Mouse (Mus musculus): ENCODE results near the gene Olfr571. TPM values are rescaled to one million over a fixed set of nuclear protein-coding genes. Genes with fewer than 3 reads are reported as not detected.

Gene Olfr571
- under 1 TPM in 1 of 4 experiments, not detected in 3; 0.05 TPM for total RNA-seq (2022)

GRCm38 (mm10) chr7:102917032-102917875 lies at the start of gene Olfr571:
Olfr571 (minus strand) TSS chr7:102917536.
- DNase-seq = no peak

DNA sequence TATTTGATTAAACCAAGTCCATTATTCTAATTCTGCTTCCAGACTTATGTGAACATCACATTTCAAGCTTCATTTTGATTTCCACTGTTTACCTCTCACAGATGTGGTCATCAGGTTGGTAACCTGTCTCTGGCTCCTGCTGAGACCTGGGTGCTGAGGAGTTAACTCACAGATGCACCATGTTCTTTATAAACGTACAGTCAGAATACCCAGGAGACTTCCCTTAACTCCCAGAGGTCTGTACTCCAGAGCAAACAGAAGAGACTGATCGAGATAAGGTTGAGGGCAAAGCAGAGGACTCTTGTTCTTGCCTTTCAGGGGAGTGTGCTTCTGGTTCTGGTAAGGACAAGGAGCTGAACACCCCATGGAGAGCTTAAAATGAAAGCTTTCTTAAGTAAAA lies 45.0 kb upstream of the Olfr571 start, which contains the start of gene Olfr576:
Gene Olfr576 (plus strand): TSS at position 301 of the 400 bp plus-strand sequence.
- DNase-seq = no peak

- no peak for DNase-seq
These were observed 41.3 kb upstream of the Olfr571 start, which contains the start of gene Olfr575 for GRCm38 (mm10) chr7:102958593-102958992. Olfr575 (minus strand) TSS chr7:102958775.

DNA sequence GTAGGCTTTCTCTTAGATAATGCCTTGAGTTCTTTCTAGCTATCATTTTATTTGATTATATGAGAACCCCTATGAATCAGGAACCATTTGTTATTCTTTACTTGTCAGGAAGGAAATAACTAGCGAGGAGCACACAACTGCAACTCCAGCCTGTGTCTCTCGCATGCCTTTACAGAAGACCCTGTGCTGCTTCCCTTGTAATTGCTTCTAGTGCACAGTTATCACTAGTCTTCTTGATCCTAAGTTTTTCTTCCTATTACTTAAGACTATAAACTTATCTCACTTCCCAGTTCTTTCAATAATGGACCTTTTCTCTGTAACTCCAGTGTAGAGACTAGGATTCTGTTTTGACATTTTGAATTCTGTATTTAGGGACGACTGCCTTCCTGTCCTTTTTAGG lies 40.8 kb upstream of the Olfr571 start:
- DNase-seq = no peak

- no peak for DNase-seq
These were observed 33.4 kb upstream of the Olfr571 start for GRCm38 (mm10) chr7:102950732-102951131.

DNA sequence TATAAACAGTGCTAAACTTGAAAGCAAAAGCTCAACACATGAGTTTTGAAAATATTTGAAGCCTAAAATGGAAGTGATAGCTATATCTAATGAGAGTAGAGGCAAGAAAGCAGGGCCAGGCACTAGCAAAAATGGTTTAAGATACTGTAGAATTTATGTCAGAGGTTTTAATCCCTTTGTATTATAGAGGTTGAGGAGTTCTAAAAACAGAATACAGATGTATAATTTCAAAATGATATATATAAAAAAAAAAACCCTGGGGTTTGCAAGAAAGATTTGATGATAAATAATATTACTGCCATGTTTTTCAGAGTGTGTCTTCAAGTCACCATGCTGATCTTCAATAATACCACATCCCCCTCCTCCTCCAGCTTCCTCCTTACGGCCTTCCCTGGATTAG lies 30.8 kb upstream of the Olfr571 start, which contains the start of gene Olfr574:
Gene Olfr574 (plus strand): TSS at position 301 of the 400 bp plus-strand sequence.
- DNase-seq = no peak

- no peak for DNase-seq
These were observed 26.1 kb upstream of the Olfr571 start for GRCm38 (mm10) chr7:102943417-102943816.

DNA sequence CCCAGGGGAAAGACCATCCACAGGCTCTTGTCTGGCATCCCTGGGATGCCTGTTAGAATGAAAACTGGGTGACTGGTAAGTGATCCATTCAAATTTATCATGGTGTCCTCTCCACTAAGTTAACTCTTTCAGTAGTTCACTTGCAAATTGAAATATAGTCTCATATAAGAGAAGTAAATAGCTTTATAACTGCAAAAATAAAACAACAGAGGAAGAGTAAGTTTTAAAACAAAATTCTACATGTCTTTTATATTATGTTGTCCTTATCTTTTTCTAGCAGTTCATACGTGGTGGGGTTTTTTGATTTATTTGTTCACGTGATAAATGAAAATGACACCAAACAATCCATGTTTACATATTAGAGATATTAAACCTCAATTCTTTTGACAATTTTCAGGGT lies 25.1 kb upstream of the Olfr571 start, which contains the start of gene Olfr573-ps1:
Gene Olfr573-ps1 (minus strand): TSS at position 101 of the 400 bp plus-strand sequence.
- no peak for DNase-seq

DNA sequence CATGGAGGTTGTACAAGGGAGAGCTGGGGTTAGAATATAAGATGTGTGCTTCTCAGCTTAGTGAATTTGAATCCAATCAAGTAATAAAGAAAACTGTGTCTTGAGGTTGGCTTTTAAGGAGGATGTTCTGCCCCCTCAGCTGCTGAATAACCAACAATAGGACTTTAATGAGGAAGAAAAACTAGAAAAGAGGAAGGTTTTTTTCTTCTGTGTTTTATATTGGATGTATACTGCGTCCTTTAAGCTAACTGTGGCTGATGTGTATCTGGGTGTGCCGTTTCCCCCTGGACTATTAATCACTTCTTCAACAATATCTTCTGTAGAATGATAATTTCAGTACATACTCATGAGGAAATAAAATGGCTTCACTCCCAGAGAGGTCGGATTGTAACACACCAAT lies 9.8 kb upstream of the Olfr571 start:
- DNase-seq = no peak

DNA sequence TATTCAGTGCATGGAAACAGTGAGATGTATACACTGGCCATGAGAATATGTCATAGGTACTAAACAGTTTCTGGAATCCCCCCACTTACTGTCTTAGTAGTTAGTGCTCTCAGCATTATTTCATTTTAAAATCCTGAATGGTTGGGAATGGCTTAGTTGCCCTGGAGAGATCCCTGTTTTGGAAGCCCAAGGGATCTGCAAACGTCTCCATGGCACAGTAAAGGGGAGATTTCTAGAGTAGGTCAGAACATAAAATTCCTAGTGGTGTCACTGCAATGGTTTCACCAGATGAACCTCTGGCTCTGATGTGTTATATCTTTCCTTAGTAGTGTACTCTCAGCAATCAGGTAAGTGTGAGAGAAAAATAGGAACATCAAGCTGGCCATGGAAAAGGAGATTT lies 6.8 kb upstream of the Olfr571 start, which contains the start of gene Olfr572:
Gene Olfr572 (plus strand): TSS at position 301 of the 400 bp plus-strand sequence.
- DNase-seq = no peak

GRCm38 (mm10) chr7:102919632-102920031 lies 2.3 kb upstream of the Olfr571 start:
- no peak for DNase-seq

- no peak for DNase-seq
These were observed 931 bp downstream of the Olfr571 start for GRCm38 (mm10) chr7:102916405-102916804.

DNA sequence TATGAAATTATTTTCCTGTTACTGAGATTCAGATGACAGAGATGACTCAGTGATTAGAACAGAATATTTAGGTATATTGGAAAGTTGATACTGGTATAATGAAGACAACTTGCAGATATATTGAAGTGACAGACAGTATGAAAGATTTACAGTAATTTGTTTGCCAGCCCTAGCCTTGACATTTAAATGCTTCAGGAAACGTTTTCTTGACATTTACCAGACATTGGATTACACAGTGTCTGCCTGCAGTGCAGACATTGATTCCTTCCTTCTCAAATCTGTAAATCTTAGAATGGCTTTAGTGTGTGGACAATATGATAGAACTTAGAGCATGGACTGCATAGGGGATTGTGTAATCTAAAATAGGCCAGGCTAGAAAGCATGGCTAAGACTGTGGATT lies 2.1 kb downstream of the Olfr571 start:
- no peak for DNase-seq

GRCm38 (mm10) chr7:102890782-102891181 lies 26.6 kb downstream of the Olfr571 start, which contains the start of gene Olfr569:
Olfr569 (minus strand) TSS chr7:102890882.
- no peak for DNase-seq

GRCm38 (mm10) chr7:102876822-102877221 lies 40.5 kb downstream of the Olfr571 start, which contains the start of gene Olfr568:
Olfr568 (plus strand) TSS chr7:102877122.
- no peak for DNase-seq

- no peak for DNase-seq
These were observed 58.7 kb downstream of the Olfr571 start, which contains the start of gene Olfr566 for GRCm38 (mm10) chr7:102858665-102859064. Olfr566 (minus strand) TSS chr7:102858765.

- no peak for DNase-seq
These were observed 61.5 kb downstream of the Olfr571 start for GRCm38 (mm10) chr7:102855807-102856206.

Other genes starting within 250 kb of the Olfr571 start
- 10 to 100 TPM; 10.9 to 19.3 (median 15.7) TPM for gene Trim68, start 230.2 kb downstream of the Olfr571 start, total RNA-seq (2022)
- gene Olfr557, start 221.6 kb downstream of the Olfr571 start, total RNA-seq (2022) = under 1 TPM in 1 of 4 experiments, not detected in 3; 0.12 TPM
- under 1 TPM in 3 of 4 experiments, not detected in 1; 0.14 to 0.40 (median 0.18) TPM for gene Olfr558, start 215.3 kb downstream of the Olfr571 start, total RNA-seq (2022)
- gene Olfr33, start 198.5 kb downstream of the Olfr571 start, total RNA-seq (2022) = not detected
- gene Olfr559, start 190.0 kb downstream of the Olfr571 start, total RNA-seq (2022) = not detected
- not detected for gene Olfr560, start 158.2 kb downstream of the Olfr571 start, total RNA-seq (2022)
- under 1 TPM; 0.06 to 0.31 (median 0.21) TPM for gene Olfr78, start 158.1 kb downstream of the Olfr571 start, total RNA-seq (2022)
- gene Olfr561, start 146.3 kb downstream of the Olfr571 start, total RNA-seq (2022) = not detected
- gene Olfr564, start 114.1 kb downstream of the Olfr571 start, total RNA-seq (2022) = not detected
- not detected for gene Olfr566, start 58.8 kb downstream of the Olfr571 start, total RNA-seq (2022)
- gene Olfr568, start 40.4 kb downstream of the Olfr571 start, total RNA-seq (2022) = not detected
- gene Olfr569, start 26.7 kb downstream of the Olfr571 start, total RNA-seq (2022) = not detected
- gene Olfr570, start 23.0 kb downstream of the Olfr571 start, total RNA-seq (2022) = not detected
- not detected for gene Olfr572, start 6.9 kb upstream of the Olfr571 start, total RNA-seq (2022)
- not detected for gene Olfr573-ps1, start 25.0 kb upstream of the Olfr571 start, total RNA-seq (2022)
- gene Olfr574, start 30.9 kb upstream of the Olfr571 start, total RNA-seq (2022) = 1 to 10 TPM in 2 of 4 experiments, under 1 TPM in 1, not detected in 1; 0.45 to 1.4 (median 1.0) TPM
- gene Olfr575, start 41.2 kb upstream of the Olfr571 start, total RNA-seq (2022) = not detected
- gene Olfr576, start 45.1 kb upstream of the Olfr571 start, total RNA-seq (2022) = not detected
- gene Olfr577, start 58.4 kb upstream of the Olfr571 start, total RNA-seq (2022) = not detected
- not detected for gene Olfr578, start 71.8 kb upstream of the Olfr571 start, total RNA-seq (2022)
- gene Olfr582, start 120.5 kb upstream of the Olfr571 start, total RNA-seq (2022) = not detected
- gene Olfr583, start 133.8 kb upstream of the Olfr571 start, total RNA-seq (2022) = not detected
- not detected for gene Olfr584, start 164.3 kb upstream of the Olfr571 start, total RNA-seq (2022)
- not detected for gene Olfr585, start 180.2 kb upstream of the Olfr571 start, total RNA-seq (2022)
- gene Olfr586, start 208.1 kb upstream of the Olfr571 start, total RNA-seq (2022) = not detected
- not detected for gene Olfr588-ps1, start 223.3 kb upstream of the Olfr571 start, total RNA-seq (2022)
- not detected for gene Olfr589, start 238.8 kb upstream of the Olfr571 start, total RNA-seq (2022)